Mouse (Mus musculus): Measurements from ENCODE around the gene Caprin1.

The Caprin1 gene

GRCm38 (mm10) chr2:103797491-103798009 is at the start of gene Caprin1:
TSS of gene Caprin1 (minus strand) at chr2:103797649.
- DNase-seq (ENCODE audit: low read depth, low spot score), result peak; percentile 94

GRCm38 (mm10) chr2:103846875-103847274 is 49.4 kb upstream of the Caprin1 start:
- no peak for DNase-seq (ENCODE audit: low read depth, low spot score)

- no peak for DNase-seq (ENCODE audit: low read depth, low spot score)
Observed at GRCm38 (mm10) chr2:103846271-103846670, 48.8 kb upstream of the Caprin1 start.

GRCm38 (mm10) chr2:103844016-103844415 is 46.6 kb upstream of the Caprin1 start:
- DNase-seq (ENCODE audit: low read depth, low spot score), result no peak

GRCm38 (mm10) chr2:103843321-103843720 is 45.9 kb upstream of the Caprin1 start:
- DNase-seq (ENCODE audit: low read depth, low spot score), result no peak

- no peak for DNase-seq (ENCODE audit: low read depth, low spot score)
Observed at GRCm38 (mm10) chr2:103842299-103842698, 44.9 kb upstream of the Caprin1 start.

GRCm38 (mm10) chr2:103838483-103838882 is 41.0 kb upstream of the Caprin1 start:
- DNase-seq (ENCODE audit: low read depth, low spot score), result peak; percentile 26

- DNase-seq (ENCODE audit: low read depth, low spot score), result no peak
Observed at GRCm38 (mm10) chr2:103837166-103837565, 39.7 kb upstream of the Caprin1 start.

GRCm38 (mm10) chr2:103835614-103836395 is 38.4 kb upstream of the Caprin1 start:
- DNase-seq (ENCODE audit: low read depth, low spot score), result no peak

GRCm38 (mm10) chr2:103833816-103834445 is 36.5 kb upstream of the Caprin1 start:
- no peak for DNase-seq (ENCODE audit: low read depth, low spot score)

- no peak for DNase-seq (ENCODE audit: low read depth, low spot score)
Observed at GRCm38 (mm10) chr2:103832899-103833298, 35.5 kb upstream of the Caprin1 start.

GRCm38 (mm10) chr2:103828900-103829299 is 31.5 kb upstream of the Caprin1 start:
- DNase-seq (ENCODE audit: low read depth, low spot score), result no peak

GRCm38 (mm10) chr2:103824916-103825315 is 27.5 kb upstream of the Caprin1 start:
- no peak for DNase-seq (ENCODE audit: low read depth, low spot score)

- peak; percentile 5 for DNase-seq (ENCODE audit: low read depth, low spot score)
Observed at GRCm38 (mm10) chr2:103822560-103822959, 25.1 kb upstream of the Caprin1 start.

- no peak for DNase-seq (ENCODE audit: low read depth, low spot score)
Observed at GRCm38 (mm10) chr2:103817145-103817895, 19.9 kb upstream of the Caprin1 start.

GRCm38 (mm10) chr2:103815976-103816375 is 18.5 kb upstream of the Caprin1 start:
- DNase-seq (ENCODE audit: low read depth, low spot score), result no peak

- no peak for DNase-seq (ENCODE audit: low read depth, low spot score)
Observed at GRCm38 (mm10) chr2:103811465-103812191, 14.2 kb upstream of the Caprin1 start.

GRCm38 (mm10) chr2:103810412-103810811 is 13.0 kb upstream of the Caprin1 start:
- no peak for DNase-seq (ENCODE audit: low read depth, low spot score)

GRCm38 (mm10) chr2:103808466-103808865 is 11.0 kb upstream of the Caprin1 start:
- DNase-seq (ENCODE audit: low read depth, low spot score), result no peak

GRCm38 (mm10) chr2:103803770-103804530 is 6.5 kb upstream of the Caprin1 start:
- no peak for DNase-seq (ENCODE audit: low read depth, low spot score)

GRCm38 (mm10) chr2:103802422-103802821 is 5.0 kb upstream of the Caprin1 start:
- no peak for DNase-seq (ENCODE audit: low read depth, low spot score)
